Mouse (Mus musculus) 3T3-L1 (cell line): Measurements from ENCODE around the gene 1110004F10Rik.

Source experiments
- DNase-seq: peaks from one replicate; pipeline ENCODE4 v3.0.0-alpha.2; 2015; ENCODE audit warnings: low read depth, low spot score

1110004F10Rik gene

GRCm38 (mm10) chr7:116137149-116137548 lies 98.0 kb downstream of the 1110004F10Rik start:
- no peak for DNase-seq

- DNase-seq = no peak
Measured at GRCm38 (mm10) chr7:116137671-116138070, 98.5 kb downstream of the 1110004F10Rik start.

GRCm38 (mm10) chr7:116145030-116145429 lies 105.8 kb downstream of the 1110004F10Rik start:
- DNase-seq = no peak

GRCm38 (mm10) chr7:116147114-116147513 lies 107.9 kb downstream of the 1110004F10Rik start:
- DNase-seq = no peak

GRCm38 (mm10) chr7:116149568-116149967 lies 110.4 kb downstream of the 1110004F10Rik start:
- peak; percentile 7 for DNase-seq

- DNase-seq = no peak
Measured at GRCm38 (mm10) chr7:116153781-116154368, 114.7 kb downstream of the 1110004F10Rik start.
